Mouse (Mus musculus) intestine, postnatal 0 days (tissue): ENCODE results near the gene Wbp11. TPM values are rescaled to one million over a fixed set of nuclear protein-coding genes. Genes with fewer than 3 reads are reported as not detected.

Experiments used
- ATAC-seq: fragments of 200-750 bp; cut with Nextera tagmentation; 2 replicates; pipeline ENCODE4 v1.8.0; 2017; ENCODE audit warnings: mild to moderate bottlenecking, moderate TSS enrichment, moderate library complexity
- H3K27ac ChIP-seq: fragments of 300-500 bp; sonication (generic); 2 replicates; pipeline ENCODE4 v1.5.1; 2014; ENCODE audit warnings: mild to moderate bottlenecking, low read depth, low read length, moderate library complexity
- H3K27me3 ChIP-seq: fragments of 300-500 bp; sonication (generic); replicated peaks from 2 replicates; pipeline ENCODE4 v1.6.1; 2014; ENCODE audit warnings: low read length, mixed read lengths; ENCODE audit not compliant: control insufficient read depth, insufficient read depth
- H3K36me3 ChIP-seq: fragments of 300-500 bp; sonication (generic); 2 replicates; pipeline ENCODE4 v1.6.1; 2014; ENCODE audit warnings: mild to moderate bottlenecking, moderate library complexity; ENCODE audit not compliant: control insufficient read depth, insufficient read depth
- H3K4me1 ChIP-seq: fragments of 300-500 bp; sonication (generic); replicated peaks from 2 replicates; pipeline ENCODE4 v1.6.1; 2014; ENCODE audit warnings: antibody characterized with exemption, low read length, mixed read lengths; ENCODE audit not compliant: control insufficient read depth, insufficient read depth
- H3K4me2 ChIP-seq: fragments of 300-500 bp; sonication (generic); replicated peaks from 2 replicates; pipeline ENCODE4 v1.6.1; 2014; ENCODE audit warnings: low read depth, mild to moderate bottlenecking, moderate library complexity
- H3K4me3 ChIP-seq: fragments of 300-500 bp; sonication (generic); 2 replicates; pipeline ENCODE4 v1.5.1; 2014; ENCODE audit warnings: low read depth, low read length
- H3K9ac ChIP-seq: fragments of 300-500 bp; sonication (generic); 2 replicates; pipeline ENCODE4 v1.6.1; 2014; ENCODE audit warnings: mild to moderate bottlenecking, low read depth, low read length
- H3K9me3 ChIP-seq: fragments of 300-500 bp; sonication (generic); 2 replicates; pipeline ENCODE4 v1.6.1; 2016; ENCODE audit warnings: mixed run types; ENCODE audit not compliant: control insufficient read depth
- CTCF ChIP-seq: sonication (generic); IDR thresholded peaks from 2 replicates; pipeline ENCODE4 v1.5.1; 2016; ENCODE audit warnings: low read depth, mild to moderate bottlenecking, control low read depth, antibody characterized with exemption, moderate library complexity
- WGBS: fragments of 180-500 bp; shearing (Covaris S2); extraction: QIAGEN DNeasy Blood & Tissue Kit; methylation state at CpG from one replicate; pipeline ENCODE4 v1.1.7; 2014; 5-methylcytosine and 5-hydroxymethylcytosine counted together
- microRNA-seq: library from miRNA; unstranded; fragments of <30 nt; microRNA quantifications from one replicate; pipeline ENCODE4, GENCODE M21; 2016
- polyA plus RNA-seq: library from polyadenylated mRNA; unstranded; fragments of >200 nt; fragmentation: Nextera tagmentation; extraction: Ambion mirVana; gene quantifications from 2 replicates; pipeline ENCODE4 v1.2.1, GENCODE M21; 2015

Gene Wbp11
- polyA plus RNA-seq, 1 experiment from 2014 or later: 41.4 TPM

DNA sequence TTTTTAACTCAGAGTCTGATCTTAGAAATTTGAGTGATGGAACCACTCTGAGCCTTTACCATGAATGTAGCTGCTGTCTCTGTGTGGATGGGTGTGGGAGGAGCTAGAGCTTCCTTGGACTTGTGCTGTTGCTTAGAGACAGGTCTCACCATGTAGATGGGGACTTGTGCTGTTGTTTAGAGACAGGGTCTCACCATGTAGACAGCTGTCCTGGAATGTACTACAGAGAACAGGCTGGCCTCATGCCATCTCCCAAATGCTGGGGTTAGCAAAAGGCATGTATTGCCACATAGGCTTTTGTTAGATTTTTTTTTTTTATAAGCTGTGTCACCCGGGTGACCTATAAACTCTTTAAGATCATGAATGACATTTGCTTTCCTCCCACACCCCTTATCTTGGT is 64.1 kb downstream of the Wbp11 start:
- no peaks in the 10 kb centered on the region for H3K9me3 ChIP-seq
- no peaks in the 10 kb centered on the region for H3K27me3 ChIP-seq
- WGBS: 30% methylated on average over 1 of the region's 1 CpGs
- H3K27ac ChIP-seq: no peak overlapping the region
- no peak for ATAC-seq
- TF ChIP-seq CTCF: no peak
- H3K4me2 ChIP-seq: no peak overlapping the region
- no peak overlapping the region for H3K9ac ChIP-seq
- H3K4me3 ChIP-seq: no peak overlapping the region
- peaks cover 3% of the 10 kb centered on the region; the same call in 1 of the 2 replicates for H3K4me1 ChIP-seq
- H3K36me3 ChIP-seq: peaks cover 28% of the 10 kb centered on the region

Small RNA genes within 50 kb of the gene (microRNA-seq; reads per million reads assigned to microRNA genes)
- not detected for gene Gm44364

Other genes starting within 250 kb of the Wbp11 start
- 108 and 116 TPM in 2 replicates for gene Plbd1, start 166.3 kb downstream of the Wbp11 start, polyA plus RNA-seq
- 78.4 and 90.9 TPM in 2 replicates for gene Gucy2c, start 46.5 kb downstream of the Wbp11 start, polyA plus RNA-seq
- gene Hist4h4, start 23.8 kb downstream of the Wbp11 start, polyA plus RNA-seq: 0.46 and 0.76 TPM in 2 replicates
- 231 and 241 TPM in 2 replicates for gene H2afj, start 20.0 kb downstream of the Wbp11 start, polyA plus RNA-seq
- 0.47 and 1.8 TPM in 2 replicates for gene BC049715, start 607 bp downstream of the Wbp11 start, polyA plus RNA-seq
- 0.76 and 1.3 TPM in 2 replicates for gene Smco3, start 7.2 kb upstream of the Wbp11 start, polyA plus RNA-seq
- gene Art4, start 29.5 kb upstream of the Wbp11 start, polyA plus RNA-seq: 0.55 and 0.64 TPM in 2 replicates
- gene Mgp, start 47.6 kb upstream of the Wbp11 start, polyA plus RNA-seq: 74.8 and 76.7 TPM in 2 replicates
- 0.48 and 0.68 TPM in 2 replicates for gene Erp27, start 93.9 kb upstream of the Wbp11 start, polyA plus RNA-seq
- gene Pde6h, start 95.6 kb upstream of the Wbp11 start, polyA plus RNA-seq: 0.44 TPM in 1 of 2 replicates, not detected in the other
- gene Arhgdib, start 113.7 kb upstream of the Wbp11 start, polyA plus RNA-seq: 22.2 and 22.6 TPM in 2 replicates